Mouse (Mus musculus) hindbrain, embryonic 14.5 days (tissue): ENCODE measurements at regions not wholly inside any gene's neighbourhood (a gene's known extent, or its start where the extent isn't known, plus 50 kb on each side); places are given as distances from the start of the nearest gene placed in this dataset.

Source experiments
- ATAC-seq: fragments of 200-750 bp; cut with Nextera tagmentation; 2 replicates; pipeline ENCODE4 v1.8.0; 2017; ENCODE audit warnings: moderate number of reproducible peaks, mild to moderate bottlenecking, moderate TSS enrichment, moderate library complexity; ENCODE audit not compliant: low FRiP score
- DNase-seq: peaks from one replicate; pipeline ENCODE4 v3.0.0-alpha.2; 2015; ENCODE audit warnings: low spot score
- H3K27ac ChIP-seq: fragments of 300-500 bp; sonication (generic); 2 replicates; pipeline ENCODE4 v1.5.1; 2014; ENCODE audit warnings: mild to moderate bottlenecking, moderate library complexity
- H3K27me3 ChIP-seq: fragments of 300-500 bp; sonication (generic); 2 replicates; pipeline ENCODE4 v1.6.1; 2014; ENCODE audit warnings: mild to moderate bottlenecking, low read length, mixed read lengths; ENCODE audit not compliant: control insufficient read depth, insufficient read depth
- H3K36me3 ChIP-seq: fragments of 300-500 bp; sonication (generic); replicated peaks from 2 replicates; pipeline ENCODE4 v1.6.1; 2014; ENCODE audit not compliant: control insufficient read depth, insufficient read depth
- H3K4me1 ChIP-seq: fragments of 300-500 bp; sonication (generic); replicated peaks from 2 replicates; pipeline ENCODE4 v1.6.1; 2014; ENCODE audit warnings: antibody characterized with exemption, low read length, mixed read lengths; ENCODE audit not compliant: control insufficient read depth, insufficient read depth
- H3K4me2 ChIP-seq: fragments of 300-500 bp; sonication (generic); replicated peaks from 2 replicates; pipeline ENCODE4 v1.6.1; 2014; ENCODE audit warnings: mild to moderate bottlenecking, moderate library complexity
- H3K4me3 ChIP-seq: fragments of 300-500 bp; sonication (generic); replicated peaks from 2 replicates; pipeline ENCODE4 v1.5.1; 2014; ENCODE audit warnings: mild to moderate bottlenecking, low read length
- H3K9ac ChIP-seq: fragments of 300-500 bp; sonication (generic); 2 replicates; pipeline ENCODE4 v1.6.1; 2014
- H3K9me3 ChIP-seq: fragments of 300-500 bp; sonication (generic); 2 replicates; pipeline ENCODE4 v1.6.1; 2016; ENCODE audit warnings: low read length; ENCODE audit not compliant: control insufficient read depth
- WGBS: fragments of 180-500 bp; shearing (Covaris S2); extraction: QIAGEN DNeasy Blood & Tissue Kit; methylation state at CpG from one replicate; pipeline ENCODE4 v1.1.7; 2014; 5-methylcytosine and 5-hydroxymethylcytosine counted together

DNA sequence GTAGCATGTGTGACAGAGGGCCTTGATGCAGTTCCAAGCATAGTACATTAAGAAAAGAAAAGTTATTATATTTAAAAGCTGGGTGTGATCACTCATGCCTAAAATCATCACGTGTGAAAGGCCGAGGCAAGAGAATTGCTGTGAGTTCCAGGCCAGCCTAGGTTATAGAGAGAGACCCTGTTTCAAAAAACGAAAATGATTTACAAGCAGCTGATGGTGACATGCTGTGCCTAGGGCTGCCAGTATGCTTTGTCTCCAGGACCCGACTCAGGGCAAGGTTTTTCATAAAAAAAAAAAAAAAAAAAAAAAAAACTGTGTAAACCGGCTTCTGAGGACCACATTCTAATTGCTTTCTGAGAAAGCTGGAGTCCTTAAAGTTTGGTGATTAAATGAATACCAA lies 315.9 kb upstream of the Adgrl2 start:
- 14% methylated on average over 5 of the region's 5 CpGs for WGBS
- Histone ChIP-seq H3K9ac (no peak overlapping the region), H3K27me3 (peaks cover 20% of the 10 kb centered on the region; the same call in 1 of the 2 replicates), H3K36me3 (no peaks in the 10 kb centered on the region), H3K9me3 (no peaks in the 10 kb centered on the region), H3K4me1 (no peaks in the 10 kb centered on the region), H3K4me2 (no peak overlapping the region), H3K27ac (no peak overlapping the region), H3K4me3 (no peak overlapping the region)
- no peak for ATAC-seq
- no peak for DNase-seq

DNA sequence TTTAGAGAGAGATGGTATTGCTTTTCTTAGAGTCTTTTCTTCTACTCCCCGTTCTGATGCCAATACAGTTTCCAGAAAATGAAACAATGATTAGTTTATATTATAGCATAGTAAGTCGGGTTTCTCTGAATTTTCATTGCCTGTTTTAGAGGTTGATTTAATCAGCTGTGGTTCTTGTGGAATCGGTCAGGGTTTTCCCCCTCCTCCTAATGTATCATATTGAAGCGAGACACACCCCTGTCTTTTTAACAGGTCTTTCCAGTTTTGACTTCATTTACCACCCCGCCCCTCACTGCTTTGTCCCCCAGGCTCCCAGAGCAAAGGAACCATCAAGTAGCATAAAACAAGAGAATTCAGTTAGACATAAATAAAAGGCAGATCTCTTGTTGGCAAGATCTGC lies 315.1 kb upstream of the Adgrl2 start:
- DNase-seq (no peak), ATAC-seq (no peak)
- Histone ChIP-seq H3K4me3 (no peak overlapping the region), H3K9ac (no peak overlapping the region), H3K4me1 (no peaks in the 10 kb centered on the region), H3K36me3 (no peaks in the 10 kb centered on the region), H3K4me2 (no peak overlapping the region), H3K27ac (no peak overlapping the region), H3K9me3 (no peaks in the 10 kb centered on the region), H3K27me3 (peaks cover 20% of the 10 kb centered on the region; the same call in 1 of the 2 replicates)
- WGBS, result 64% methylated on average over 5 of the region's 5 CpGs

DNA sequence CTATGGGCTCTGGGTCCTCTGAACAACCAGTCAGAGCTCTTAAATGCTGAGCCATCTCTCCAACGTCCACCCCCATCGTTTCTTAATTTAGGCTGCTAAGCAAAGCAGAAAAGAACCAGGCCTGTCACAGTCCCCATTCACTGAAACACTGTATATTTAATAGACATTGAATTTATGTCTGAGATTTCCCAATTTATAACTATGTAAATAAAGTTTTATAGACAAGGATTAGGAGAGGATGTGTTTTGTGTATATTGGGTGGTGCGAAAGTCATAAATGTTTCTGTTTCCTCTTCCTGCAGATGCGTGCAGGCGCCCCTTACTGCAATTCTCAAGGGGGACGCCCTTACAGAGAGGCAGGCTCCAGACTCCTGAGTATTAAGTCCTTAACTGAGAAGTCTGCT lies 314.7 kb upstream of the Adgrl2 start:
- H3K9me3 ChIP-seq, result no peaks in the 10 kb centered on the region
- no peak for DNase-seq
- H3K27ac ChIP-seq, result no peak overlapping the region
- H3K4me2 ChIP-seq, result no peak overlapping the region
- H3K36me3 ChIP-seq, result no peaks in the 10 kb centered on the region
- H3K4me1 ChIP-seq, result no peaks in the 10 kb centered on the region
- H3K4me3 ChIP-seq, result no peak overlapping the region
- WGBS, result 64% methylated on average over 6 of the region's 6 CpGs
- no peak overlapping the region for H3K9ac ChIP-seq
- H3K27me3 ChIP-seq, result peaks cover 23% of the 10 kb centered on the region; the same call in 1 of the 2 replicates
- ATAC-seq, result no peak

DNA sequence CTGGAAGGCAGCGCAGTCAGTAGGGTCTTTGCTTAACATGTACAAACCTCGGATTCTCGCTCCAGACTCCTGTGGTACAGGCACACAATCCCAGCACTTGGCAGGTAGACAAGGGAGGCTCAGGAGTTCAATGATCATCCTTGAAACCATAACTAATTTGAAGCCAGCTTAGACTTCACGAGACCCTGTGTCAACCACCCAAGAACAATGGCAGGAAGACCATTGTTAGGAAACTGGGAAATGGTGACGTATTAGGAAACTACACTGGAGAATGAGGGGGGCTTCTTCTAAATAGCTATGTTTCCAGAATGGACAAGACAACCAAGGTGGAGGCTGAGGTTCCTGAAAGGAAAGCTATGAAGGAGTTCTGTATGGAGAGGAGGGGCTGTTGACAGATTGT lies 313.1 kb upstream of the Adgrl2 start:
- DNase-seq (no peak), ATAC-seq (no peak)
- Histone ChIP-seq H3K9me3 (no peaks in the 10 kb centered on the region), H3K27me3 (peaks cover 30% of the 10 kb centered on the region; the same call in 1 of the 2 replicates), H3K9ac (no peak overlapping the region), H3K4me2 (no peak overlapping the region), H3K4me3 (no peak overlapping the region), H3K36me3 (no peaks in the 10 kb centered on the region), H3K4me1 (peaks cover 6% of the 10 kb centered on the region; the same call in 1 of the 2 replicates), H3K27ac (no peak overlapping the region)
- WGBS, result 79% methylated on average over 5 of the region's 5 CpGs

DNA sequence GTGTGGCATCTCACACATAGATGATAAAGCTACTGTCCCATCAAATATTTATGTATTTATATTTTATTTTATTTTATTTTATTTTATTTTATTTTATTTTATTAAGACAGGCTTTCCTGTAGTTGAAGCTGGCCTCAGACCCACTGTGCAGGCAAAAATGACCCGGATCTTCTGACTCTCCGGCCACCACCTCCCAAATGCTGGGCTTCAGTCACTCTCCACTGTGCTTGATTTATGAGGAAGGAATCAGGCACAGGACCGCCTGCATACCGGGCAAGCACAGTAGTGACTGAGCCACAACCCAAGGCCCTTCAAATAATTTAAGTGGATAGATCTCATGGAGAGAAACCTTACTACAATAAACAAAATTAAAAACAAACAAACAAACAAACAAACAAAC lies 309.6 kb upstream of the Adgrl2 start:
- Histone ChIP-seq H3K4me3 (no peak overlapping the region), H3K4me2 (no peak overlapping the region), H3K27me3 (peaks cover 26% of the 10 kb centered on the region), H3K27ac (no peak overlapping the region), H3K4me1 (peaks cover 11% of the 10 kb centered on the region), H3K9me3 (no peaks in the 10 kb centered on the region), H3K9ac (no peak overlapping the region), H3K36me3 (no peaks in the 10 kb centered on the region)
- ATAC-seq (no peak), DNase-seq (no peak)
- 78% methylated on average over 4 of the region's 4 CpGs for WGBS

DNA sequence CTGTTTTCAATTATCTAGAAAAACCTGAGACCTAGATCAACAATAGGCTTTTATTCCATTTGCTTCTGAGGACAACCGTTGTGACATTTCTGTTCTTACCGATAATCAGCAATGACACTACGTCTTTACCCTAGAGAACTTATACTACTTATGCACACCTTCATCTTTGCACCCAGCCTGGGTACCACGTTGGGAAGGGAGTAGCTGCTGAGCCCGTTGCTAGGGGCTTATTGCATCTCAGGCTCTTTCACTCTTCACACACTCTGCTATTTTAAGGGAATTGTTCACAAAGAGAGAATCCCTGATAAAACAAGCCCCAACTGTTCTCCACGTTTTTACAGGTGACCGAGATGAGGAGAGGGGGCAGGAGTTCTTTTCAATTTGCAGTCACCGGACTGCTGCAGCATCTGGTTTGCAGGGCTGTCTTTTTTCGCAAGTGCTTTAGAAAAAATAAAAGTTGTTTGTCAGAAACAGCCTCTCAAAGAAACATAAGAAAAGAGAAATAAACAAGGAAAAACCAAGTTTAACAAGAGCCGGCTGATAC lies 306.1 kb upstream of the Adgrl2 start:
- WGBS, result 51% methylated on average over 10 of the region's 10 CpGs
- Histone ChIP-seq H3K4me3 (no peak overlapping the region), H3K4me2 (no peak overlapping the region), H3K36me3 (no peaks in the 10 kb centered on the region), H3K27ac (no peak overlapping the region), H3K27me3 (peaks cover 20% of the 10 kb centered on the region), H3K9ac (no peak overlapping the region), H3K4me1 (peaks cover 14% of the 10 kb centered on the region), H3K9me3 (no peaks in the 10 kb centered on the region)
- DNase-seq (no peak), ATAC-seq (no peak)

DNA sequence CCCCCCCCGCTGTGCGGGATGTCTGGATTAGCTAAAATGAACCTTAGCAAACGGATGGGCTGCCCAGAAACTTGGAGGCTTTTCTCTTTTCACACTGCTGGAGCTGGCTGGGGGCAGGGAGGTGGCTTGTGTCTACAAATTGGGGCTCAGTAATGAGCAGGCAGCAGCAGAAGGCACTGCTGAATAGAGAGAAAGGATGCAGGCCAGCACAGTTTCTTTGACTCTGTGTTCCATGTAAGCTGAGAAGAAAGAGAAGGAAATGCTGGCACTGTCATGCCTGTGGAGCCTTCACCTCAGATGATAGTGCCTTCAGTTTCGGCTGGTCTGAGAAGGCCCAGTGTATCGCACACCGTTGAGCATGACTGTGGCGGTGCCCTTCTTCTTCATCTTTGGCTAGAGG lies 305.6 kb upstream of the Adgrl2 start:
- Histone ChIP-seq H3K27ac (no peak overlapping the region), H3K9me3 (no peaks in the 10 kb centered on the region), H3K36me3 (no peaks in the 10 kb centered on the region), H3K4me2 (no peak overlapping the region), H3K4me1 (peaks cover 14% of the 10 kb centered on the region), H3K27me3 (peaks cover 23% of the 10 kb centered on the region), H3K9ac (no peak overlapping the region), H3K4me3 (no peak overlapping the region)
- ATAC-seq (peak; percentile 74; the same call in 1 of the 2 replicates), DNase-seq (no peak)
- WGBS, result 22% methylated on average over 6 of the region's 7 CpGs

DNA sequence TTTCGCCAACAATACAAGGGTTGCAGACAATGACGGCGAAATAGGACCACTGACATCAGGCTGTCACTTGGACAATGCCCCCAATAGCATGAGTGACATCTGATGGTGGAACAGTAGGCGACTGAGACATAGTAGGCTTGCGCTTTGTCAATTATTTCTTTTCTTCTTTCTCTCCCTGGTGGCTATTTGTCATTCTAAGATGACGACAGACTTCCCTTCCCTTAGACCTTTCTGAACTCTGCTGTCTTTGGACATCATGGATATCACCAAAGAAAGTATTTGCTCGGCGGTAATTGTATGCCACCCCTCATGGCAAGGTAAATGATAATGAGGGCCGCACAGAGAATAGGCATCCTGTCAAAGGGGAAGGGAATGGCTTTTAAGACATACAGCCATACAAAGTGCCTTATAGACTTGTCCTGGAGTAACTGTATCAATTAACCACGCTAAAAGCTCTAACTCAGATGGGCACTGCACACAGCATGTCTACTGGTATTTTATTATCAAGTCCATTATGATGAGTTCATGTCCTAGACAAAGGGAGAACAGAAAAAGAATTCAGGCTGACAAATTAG lies 305.0 kb upstream of the Adgrl2 start:
- Histone ChIP-seq H3K9me3 (no peaks in the 10 kb centered on the region), H3K27ac (no peak overlapping the region), H3K36me3 (no peaks in the 10 kb centered on the region), H3K4me1 (peaks cover 14% of the 10 kb centered on the region), H3K9ac (no peak overlapping the region), H3K4me2 (no peak overlapping the region), H3K4me3 (no peak overlapping the region), H3K27me3 (peaks cover 29% of the 10 kb centered on the region)
- peak; percentile 41; the same call in 1 of the 2 replicates for ATAC-seq
- peak; percentile 50 for DNase-seq
- 16% methylated on average over 10 of the region's 10 CpGs for WGBS

DNA sequence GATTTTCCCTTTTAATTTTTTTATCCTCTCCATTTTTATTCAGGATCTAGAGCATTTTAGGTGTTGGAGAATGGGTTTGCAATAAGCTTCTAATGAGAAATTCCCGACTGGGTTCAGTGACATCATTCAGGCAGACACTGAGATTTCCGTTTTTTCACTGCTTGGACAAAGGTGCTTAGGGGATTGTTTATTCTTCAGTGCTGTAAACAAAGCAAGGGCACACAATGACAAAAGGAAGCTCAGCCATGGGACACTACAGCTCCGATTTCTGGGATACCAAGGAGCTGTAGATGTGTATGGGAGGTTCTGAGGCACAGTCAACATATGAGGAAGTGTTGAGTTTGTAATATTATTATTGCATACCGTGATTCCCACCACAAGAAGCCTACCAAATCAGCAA lies 304.1 kb upstream of the Adgrl2 start:
- no peak for DNase-seq
- WGBS, result 50% methylated on average over 4 of the region's 4 CpGs

DNA sequence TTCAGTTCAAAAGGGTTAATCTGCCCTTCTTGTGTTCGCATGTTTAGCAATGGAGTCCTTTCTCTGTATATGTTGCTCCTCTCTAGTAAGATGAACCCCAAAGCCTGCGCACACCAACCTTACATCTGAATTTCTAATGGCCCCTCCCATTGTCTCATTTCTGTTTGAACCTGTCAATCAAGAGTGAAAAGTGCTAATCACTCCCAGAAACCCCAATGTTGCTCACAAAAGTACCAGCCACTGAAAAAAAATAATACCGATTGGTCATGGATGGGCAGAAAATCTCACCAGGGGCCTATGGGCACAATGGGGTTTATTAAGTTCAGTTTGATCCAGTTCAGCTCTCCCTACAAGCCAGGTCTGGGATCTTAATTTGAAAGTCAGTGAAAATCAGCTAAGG lies 302.1 kb upstream of the Adgrl2 start:
- Histone ChIP-seq H3K9ac (no peak overlapping the region), H3K27ac (no peak overlapping the region), H3K4me3 (no peak overlapping the region), H3K4me2 (no peak overlapping the region), H3K36me3 (no peaks in the 10 kb centered on the region), H3K9me3 (no peaks in the 10 kb centered on the region), H3K27me3 (peaks cover 26% of the 10 kb centered on the region), H3K4me1 (peaks cover 8% of the 10 kb centered on the region; the same call in 1 of the 2 replicates)
- ATAC-seq (no peak), DNase-seq (no peak)
- WGBS, result 22% methylated on average over 3 of the region's 3 CpGs

More for the DNA sequence above, 304.1 kb upstream of the Adgrl2 start:
- Histone ChIP-seq H3K27ac (no peak overlapping the region), H3K4me1 (peaks cover 14% of the 10 kb centered on the region), H3K4me2 (no peak overlapping the region), H3K27me3 (peaks cover 23% of the 10 kb centered on the region), H3K4me3 (no peak overlapping the region), H3K9ac (no peak overlapping the region), H3K9me3 (no peaks in the 10 kb centered on the region), H3K36me3 (no peaks in the 10 kb centered on the region)
- ATAC-seq, result no peak
